Mouse (Mus musculus): ENCODE data around the gene Krt7. TPM values are rescaled to one million over a fixed set of nuclear protein-coding genes. Genes with fewer than 3 reads are reported as not detected.

The Krt7 gene
- polyA plus RNA-seq, 1 experiment from 2014 or later, result 1.7 TPM

GRCm38 (mm10) chr15:101369382-101370100 lies 41.3 kb upstream of the Krt7 start:
- Histone ChIP-seq H3K27ac (replicated peaks) (no peak overlapping the region), H3K4me2 (no peak overlapping the region), H3K4me3 (replicated peaks) (no peak overlapping the region), H3K27me3 (no peaks in the 10 kb centered on the region), H3K4me1 (replicated peaks) (0 out of 2 replicates have a peak, but pooled peaks cover 8% of the 10 kb centered on the region), H3K36me3 (replicated peaks) (no peaks in the 10 kb centered on the region), H3K9ac (no peak overlapping the region), H3K9me3 (replicated peaks) (no peaks in the 10 kb centered on the region)
- 63% methylated on average over 12 of the region's 12 CpGs for WGBS (ENCODE audit: insufficient replicate concordance)
- no peak for ATAC-seq (ENCODE audit: insufficient read depth)

GRCm38 (mm10) chr15:101370101-101370911 lies 40.5 kb upstream of the Krt7 start, which contains the start of gene Krt80:
Gene Krt80, minus strand, starts transcription at chr15:101370162.
- 58% methylated on average over 22 of the region's 22 CpGs for WGBS (ENCODE audit: insufficient replicate concordance)
- Histone ChIP-seq H3K4me3 (replicated peaks) (no peak within 1 kb of the TSS), H3K4me1 (replicated peaks) (0 out of 2 replicates have a peak, but pooled peaks cover 8% of the 10 kb centered on the region), H3K4me2 (no peak within 1 kb of the TSS), H3K27ac (replicated peaks) (no peak within 1 kb of the TSS), H3K36me3 (replicated peaks) (no peaks in the 10 kb centered on the region), H3K9ac (no peak within 1 kb of the TSS), H3K9me3 (replicated peaks) (no peaks in the 10 kb centered on the region), H3K27me3 (no peaks in the 10 kb centered on the region)
- no peak for ATAC-seq (ENCODE audit: insufficient read depth)

DNA sequence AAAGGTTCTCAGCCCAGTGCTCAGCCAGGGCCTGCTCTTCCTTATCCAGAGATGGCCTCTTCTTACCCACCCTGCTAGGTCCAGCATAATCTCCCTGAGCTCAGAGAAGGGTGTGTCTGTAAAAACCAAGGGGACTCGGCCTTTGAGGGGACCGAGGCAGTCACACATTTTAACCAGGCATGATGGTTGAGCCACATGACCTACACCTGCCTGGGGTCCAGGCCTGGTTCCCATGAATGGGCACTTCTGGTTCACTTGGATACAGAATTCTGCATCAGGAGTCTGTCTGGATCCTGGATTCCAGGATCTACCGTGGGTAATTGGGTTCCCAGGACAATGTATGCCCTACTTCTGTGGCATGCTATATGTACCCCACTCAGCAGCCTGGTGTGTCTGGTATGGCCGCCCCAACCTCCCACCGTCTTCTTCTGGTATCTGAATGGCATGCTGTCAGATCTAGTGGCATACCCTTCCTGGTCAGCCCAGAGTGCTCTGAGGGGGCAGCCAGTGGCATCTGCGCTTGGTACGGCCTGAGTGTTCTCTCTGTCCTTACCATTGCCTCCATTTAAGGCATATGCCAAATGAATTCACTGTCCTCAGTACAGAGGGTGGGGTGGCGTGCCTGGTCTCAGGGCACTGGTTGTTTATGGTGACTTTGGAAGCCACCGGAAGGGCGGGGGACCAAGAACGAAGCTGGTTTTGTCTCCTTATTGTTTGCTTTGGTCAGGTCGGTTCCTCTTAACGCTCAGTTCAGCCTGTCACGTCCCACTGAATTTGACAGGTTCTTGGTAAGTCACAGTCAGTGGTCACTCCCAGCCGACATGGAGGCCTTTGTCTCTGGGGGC lies 39.5 kb upstream of the Krt7 start:
- Histone ChIP-seq H3K9me3 (replicated peaks) (no peaks in the 10 kb centered on the region), H3K4me1 (replicated peaks) (peaks cover 19% of the 10 kb centered on the region), H3K4me2 (no peak overlapping the region), H3K27me3 (no peaks in the 10 kb centered on the region), H3K36me3 (replicated peaks) (no peaks in the 10 kb centered on the region), H3K9ac (no peak overlapping the region), H3K27ac (replicated peaks) (0 out of 2 replicates have a peak overlapping the region, but pooled peaks have one; percentile 4), H3K4me3 (replicated peaks) (no peak overlapping the region)
- ATAC-seq (ENCODE audit: insufficient read depth), result no peak
- 57% methylated on average over 15 of the region's 15 CpGs for WGBS (ENCODE audit: insufficient replicate concordance)

- no peak overlapping the region; the same call in 1 of the 2 replicates for H3K27ac ChIP-seq (replicated peaks)
These were observed 38.5 kb upstream of the Krt7 start for GRCm38 (mm10) chr15:101372131-101372977.

DNA sequence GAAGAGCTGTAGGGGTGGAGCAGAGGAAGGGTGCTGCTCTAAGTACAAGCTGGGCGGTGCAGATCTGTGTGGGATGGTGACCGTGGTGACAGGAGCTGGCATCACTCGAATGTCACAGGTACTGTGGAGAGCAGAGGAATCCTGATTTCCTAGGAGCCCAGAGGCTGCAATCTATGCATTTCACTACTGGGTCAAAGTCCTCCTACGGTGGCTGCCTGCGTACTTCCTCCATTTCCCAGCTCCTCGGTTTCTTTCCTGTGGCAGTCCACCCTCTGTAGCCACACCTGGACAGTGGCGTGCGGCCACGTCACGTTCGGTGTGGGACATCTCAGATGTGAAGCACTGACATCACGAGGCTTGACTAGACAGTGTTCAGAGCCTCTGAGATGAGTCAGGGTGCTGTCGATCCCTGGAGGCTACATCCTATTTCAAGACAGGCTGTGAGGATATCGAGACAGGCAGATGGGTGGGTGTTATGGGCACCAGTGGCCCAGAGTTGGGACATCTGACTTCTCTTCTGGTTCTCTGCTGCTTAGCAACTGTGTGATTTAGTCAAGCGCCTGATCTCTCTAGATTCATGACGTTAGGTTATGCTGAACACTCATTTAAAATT lies 37.5 kb upstream of the Krt7 start:
- WGBS (ENCODE audit: insufficient replicate concordance), result 46% methylated on average over 16 of the region's 16 CpGs
- H3K9ac ChIP-seq, result no peak overlapping the region
- H3K4me3 ChIP-seq (replicated peaks), result no peak overlapping the region; the same call in 1 of the 2 replicates
- no peak for ATAC-seq (ENCODE audit: insufficient read depth)
- H3K27ac ChIP-seq (replicated peaks), result 0 out of 2 replicates have a peak overlapping the region, but pooled peaks have one; percentile 9
- no peaks in the 10 kb centered on the region for H3K9me3 ChIP-seq (replicated peaks)
- H3K4me2 ChIP-seq, result no peak overlapping the region
- no peaks in the 10 kb centered on the region for H3K27me3 ChIP-seq
- no peaks in the 10 kb centered on the region for H3K36me3 ChIP-seq (replicated peaks)
- peaks cover 21% of the 10 kb centered on the region for H3K4me1 ChIP-seq (replicated peaks)

More at GRCm38 (mm10) chr15:101372131-101372977, 38.5 kb upstream of the Krt7 start:
- Histone ChIP-seq H3K4me2 (no peak overlapping the region), H3K27me3 (no peaks in the 10 kb centered on the region), H3K4me1 (replicated peaks) (peaks cover 21% of the 10 kb centered on the region), H3K36me3 (replicated peaks) (no peaks in the 10 kb centered on the region), H3K9me3 (replicated peaks) (no peaks in the 10 kb centered on the region), H3K9ac (no peak overlapping the region), H3K4me3 (replicated peaks) (no peak overlapping the region)
- no peak for ATAC-seq (ENCODE audit: insufficient read depth)
- WGBS (ENCODE audit: insufficient replicate concordance), result 48% methylated on average over 7 of the region's 7 CpGs

DNA sequence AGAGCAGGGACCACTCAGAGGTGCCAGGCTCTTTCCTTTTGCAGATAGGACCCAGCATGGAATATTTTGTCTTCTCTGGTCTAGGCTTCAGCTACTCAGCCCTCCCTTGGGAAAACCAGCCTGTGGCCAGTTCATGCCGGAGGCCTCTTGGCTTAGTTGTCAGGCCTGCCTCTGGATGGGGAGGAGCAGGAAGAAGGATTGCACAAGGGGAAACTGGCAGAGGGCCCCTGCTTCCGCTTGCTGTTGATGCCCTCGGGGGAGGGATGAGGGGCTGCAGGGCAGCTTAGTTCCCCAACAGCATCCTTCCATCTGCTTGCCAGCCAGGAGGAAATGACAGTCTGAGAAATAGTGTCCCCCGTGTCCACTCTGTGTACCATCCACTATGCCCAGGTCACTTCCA lies 36.0 kb upstream of the Krt7 start:
- no peaks in the 10 kb centered on the region for H3K36me3 ChIP-seq (replicated peaks)
- no peak for ATAC-seq (ENCODE audit: insufficient read depth)
- H3K4me3 ChIP-seq (replicated peaks), result no peak overlapping the region
- no peaks in the 10 kb centered on the region for H3K9me3 ChIP-seq (replicated peaks)
- no peak overlapping the region for H3K9ac ChIP-seq
- peak overlapping the region; percentile 59 for H3K27ac ChIP-seq (replicated peaks)
- 5% methylated on average over 4 of the region's 4 CpGs for WGBS (ENCODE audit: insufficient replicate concordance)
- H3K4me1 ChIP-seq (replicated peaks), result peaks cover 21% of the 10 kb centered on the region
- no peak overlapping the region for H3K4me2 ChIP-seq
- H3K27me3 ChIP-seq, result no peaks in the 10 kb centered on the region

DNA sequence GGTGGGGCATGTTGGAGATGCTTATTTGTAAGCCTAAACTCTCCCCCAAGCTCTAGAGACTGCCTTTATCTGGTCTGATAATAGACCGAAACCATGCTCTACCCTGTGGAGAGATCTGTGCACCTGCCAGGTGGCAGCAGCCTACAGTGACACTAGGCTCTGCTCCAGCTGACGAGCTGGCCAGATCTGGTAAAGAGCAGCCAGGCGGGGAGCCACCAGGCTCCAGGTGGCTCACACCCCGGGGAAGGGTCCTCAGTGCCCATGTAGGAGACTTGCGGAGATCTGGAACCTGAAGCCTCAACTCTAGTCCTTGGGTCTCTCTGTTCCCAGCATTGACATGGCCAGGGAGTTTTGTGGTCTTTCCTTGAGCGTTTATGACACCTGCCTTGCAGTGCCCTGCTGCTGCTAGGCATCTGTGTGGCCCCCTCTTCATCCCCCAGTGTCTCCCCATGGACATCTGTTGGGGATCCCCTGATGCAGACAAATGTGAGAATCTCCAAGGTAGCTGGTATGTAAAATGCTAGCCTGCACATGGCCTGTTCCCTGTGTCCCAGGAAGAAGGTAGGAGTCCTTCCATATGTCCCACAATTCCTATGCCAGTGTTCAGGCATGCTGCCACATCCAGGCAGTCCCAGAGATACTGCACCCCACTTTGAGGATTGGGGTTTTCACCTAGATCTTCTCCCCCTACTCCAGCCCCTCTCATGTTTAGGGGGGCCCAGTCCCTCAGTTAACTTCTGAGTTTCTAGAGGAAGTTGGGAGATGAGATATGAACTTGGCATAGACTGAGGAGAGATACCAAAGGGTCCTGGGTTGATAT lies 34.7 kb upstream of the Krt7 start:
- H3K9me3 ChIP-seq (replicated peaks), result no peaks in the 10 kb centered on the region
- H3K27ac ChIP-seq (replicated peaks), result no peak overlapping the region
- ATAC-seq (ENCODE audit: insufficient read depth), result no peak
- H3K4me1 ChIP-seq (replicated peaks), result peaks cover 21% of the 10 kb centered on the region
- no peak overlapping the region for H3K4me3 ChIP-seq (replicated peaks)
- no peak overlapping the region for H3K9ac ChIP-seq
- H3K27me3 ChIP-seq, result no peaks in the 10 kb centered on the region
- WGBS (ENCODE audit: insufficient replicate concordance), result 50% methylated on average over 6 of the region's 6 CpGs
- H3K36me3 ChIP-seq (replicated peaks), result no peaks in the 10 kb centered on the region
- H3K4me2 ChIP-seq, result no peak overlapping the region

GRCm38 (mm10) chr15:101376776-101377061 lies 34.1 kb upstream of the Krt7 start:
- H3K9me3 ChIP-seq (replicated peaks), result no peaks in the 10 kb centered on the region
- no peak overlapping the region for H3K4me2 ChIP-seq
- no peak overlapping the region for H3K27ac ChIP-seq (replicated peaks)
- no peaks in the 10 kb centered on the region for H3K36me3 ChIP-seq (replicated peaks)
- no peak overlapping the region for H3K9ac ChIP-seq
- no peak for ATAC-seq (ENCODE audit: insufficient read depth)
- H3K4me3 ChIP-seq (replicated peaks), result no peak overlapping the region
- 28% methylated on average over 5 of the region's 5 CpGs for WGBS (ENCODE audit: insufficient replicate concordance)
- H3K27me3 ChIP-seq, result no peaks in the 10 kb centered on the region
- H3K4me1 ChIP-seq (replicated peaks), result peaks cover 21% of the 10 kb centered on the region

GRCm38 (mm10) chr15:101378646-101379045 lies 32.2 kb upstream of the Krt7 start:
- WGBS (ENCODE audit: insufficient replicate concordance), result 55% methylated on average over 5 of the region's 5 CpGs

More at GRCm38 (mm10) chr15:101378646-101379045, 32.2 kb upstream of the Krt7 start:
- no peak overlapping the region for H3K27ac ChIP-seq (replicated peaks)
- H3K36me3 ChIP-seq (replicated peaks), result no peaks in the 10 kb centered on the region
- H3K4me2 ChIP-seq, result no peak overlapping the region
- ATAC-seq (ENCODE audit: insufficient read depth), result no peak
- peaks cover 13% of the 10 kb centered on the region for H3K4me1 ChIP-seq (replicated peaks)
- H3K9ac ChIP-seq, result no peak overlapping the region
- H3K9me3 ChIP-seq (replicated peaks), result no peaks in the 10 kb centered on the region
- no peaks in the 10 kb centered on the region for H3K27me3 ChIP-seq
- no peak overlapping the region for H3K4me3 ChIP-seq (replicated peaks)

All from liver, embryonic 15.5 days (tissue).